Mouse (Mus musculus) kidney, adult 18-20 months (tissue): Measurements from ENCODE around the gene Cobll1.

Experiments
- DNase-seq: peaks from one replicate; pipeline ENCODE4 v3.0.0; 2021

Gene Cobll1

DNA sequence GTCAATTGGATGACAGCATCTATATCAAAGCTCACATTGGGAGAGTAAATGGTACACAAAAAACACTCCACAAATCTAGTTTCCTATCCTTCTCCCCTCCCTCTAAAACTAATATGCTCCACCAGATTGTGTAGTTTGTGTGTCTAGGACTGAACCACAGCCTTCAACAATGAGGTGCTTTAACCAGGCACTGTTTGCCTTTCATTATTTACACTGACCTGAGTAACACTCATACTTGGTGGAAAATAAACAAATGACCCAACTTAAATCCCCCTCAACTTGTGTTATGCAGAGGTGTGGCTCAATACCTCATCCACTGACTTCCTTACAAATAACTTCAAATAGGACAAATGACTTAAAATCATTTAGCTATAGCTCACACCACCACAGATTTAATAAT lies 155.8 kb downstream of the Cobll1 start:
- DNase-seq = no peak

DNA sequence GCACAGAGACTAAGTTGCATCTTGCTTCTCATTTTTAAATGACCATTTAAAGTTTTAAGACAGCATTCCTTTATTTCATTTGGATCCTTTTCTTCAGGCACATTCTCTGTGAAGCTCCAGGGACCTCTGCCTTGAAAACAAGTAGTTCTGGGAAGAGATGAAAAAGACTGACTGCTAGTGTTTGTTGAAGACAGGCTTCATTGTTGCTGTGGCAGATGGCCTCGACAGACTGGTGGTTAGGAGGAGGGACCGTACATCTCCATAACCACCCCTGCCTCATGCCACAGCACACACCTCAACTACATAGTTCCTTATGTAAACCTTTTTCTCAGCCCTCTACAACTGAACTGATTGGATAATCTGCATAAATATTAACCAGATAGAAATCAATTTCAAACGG lies 161.7 kb downstream of the Cobll1 start:
- DNase-seq = no peak

DNA sequence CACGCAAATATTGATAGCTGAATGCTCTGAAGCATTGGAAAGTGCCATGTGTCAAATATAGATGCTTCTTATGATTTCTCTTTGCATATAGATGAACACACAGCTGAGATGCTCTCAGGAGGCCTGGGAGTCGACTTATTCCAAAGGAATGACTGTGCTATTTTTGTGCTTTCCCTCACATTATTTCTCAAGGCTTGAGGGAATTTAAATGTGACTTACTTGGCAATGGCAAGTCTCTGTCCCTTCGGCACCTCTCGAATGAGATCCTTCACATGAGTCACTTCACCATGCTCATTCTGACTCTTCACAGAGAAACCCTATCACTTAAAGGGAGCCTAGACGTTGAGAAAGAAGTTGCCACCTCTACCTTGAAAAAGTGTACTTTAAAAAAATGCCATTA lies 163.4 kb downstream of the Cobll1 start:
- DNase-seq = no peak

DNA sequence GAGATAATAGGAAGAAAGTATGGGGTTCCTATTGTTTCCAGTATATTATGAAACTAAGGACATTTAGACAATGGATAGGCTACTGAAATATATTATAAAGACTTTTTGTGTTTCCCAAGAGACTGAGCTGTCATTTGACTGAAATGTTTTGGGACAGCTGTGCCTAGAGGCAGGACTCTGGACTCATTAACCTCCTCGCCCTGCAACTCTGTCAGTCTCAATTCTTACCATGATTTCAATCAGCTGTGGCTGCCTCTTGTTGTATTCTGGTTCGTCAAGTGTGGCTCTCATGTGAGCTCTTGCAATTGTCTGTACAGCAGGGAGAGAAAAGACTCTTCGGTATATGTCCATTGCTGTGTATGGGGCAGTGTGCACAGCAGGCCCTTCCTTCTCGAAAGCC lies 163.8 kb downstream of the Cobll1 start:
- no peak for DNase-seq

DNA sequence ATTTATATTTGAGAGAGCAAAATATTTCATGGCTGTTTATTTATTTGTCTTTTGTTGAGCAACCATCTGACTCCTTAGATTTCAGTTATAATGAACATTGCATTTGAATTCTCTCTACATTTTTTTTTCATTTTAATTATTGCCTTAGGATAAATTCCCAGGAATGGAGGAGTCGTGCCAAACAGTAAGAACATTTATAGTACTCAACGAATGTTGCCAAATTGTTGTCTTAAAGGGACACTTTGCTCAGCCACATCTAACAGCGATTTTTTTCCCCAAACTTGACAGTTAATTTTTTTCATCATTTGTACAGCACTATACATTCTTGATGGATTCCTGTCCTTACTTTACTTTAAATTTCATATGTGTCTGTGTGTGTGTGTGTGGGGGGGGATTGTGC lies 167.0 kb downstream of the Cobll1 start:
- DNase-seq = no peak

DNA sequence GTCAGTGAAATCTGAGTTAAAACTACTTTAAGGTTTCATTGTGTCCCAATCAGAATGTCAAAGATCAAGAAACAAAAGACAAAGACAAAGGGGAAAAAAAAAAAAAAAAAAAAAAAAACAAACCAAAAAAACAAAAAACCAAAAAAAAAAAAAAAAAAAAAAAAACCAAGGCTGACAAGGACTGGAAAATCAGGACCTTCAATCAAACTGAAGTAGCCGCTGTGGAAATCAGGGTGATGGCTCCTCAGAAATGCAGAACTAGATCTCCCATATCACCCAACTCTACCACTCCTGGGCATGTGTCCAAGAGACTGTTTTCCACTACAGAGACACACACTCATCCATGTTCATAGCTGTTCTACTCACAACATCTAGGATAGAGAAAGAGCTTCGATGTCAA lies 185.4 kb downstream of the Cobll1 start:
- no peak for DNase-seq

DNA sequence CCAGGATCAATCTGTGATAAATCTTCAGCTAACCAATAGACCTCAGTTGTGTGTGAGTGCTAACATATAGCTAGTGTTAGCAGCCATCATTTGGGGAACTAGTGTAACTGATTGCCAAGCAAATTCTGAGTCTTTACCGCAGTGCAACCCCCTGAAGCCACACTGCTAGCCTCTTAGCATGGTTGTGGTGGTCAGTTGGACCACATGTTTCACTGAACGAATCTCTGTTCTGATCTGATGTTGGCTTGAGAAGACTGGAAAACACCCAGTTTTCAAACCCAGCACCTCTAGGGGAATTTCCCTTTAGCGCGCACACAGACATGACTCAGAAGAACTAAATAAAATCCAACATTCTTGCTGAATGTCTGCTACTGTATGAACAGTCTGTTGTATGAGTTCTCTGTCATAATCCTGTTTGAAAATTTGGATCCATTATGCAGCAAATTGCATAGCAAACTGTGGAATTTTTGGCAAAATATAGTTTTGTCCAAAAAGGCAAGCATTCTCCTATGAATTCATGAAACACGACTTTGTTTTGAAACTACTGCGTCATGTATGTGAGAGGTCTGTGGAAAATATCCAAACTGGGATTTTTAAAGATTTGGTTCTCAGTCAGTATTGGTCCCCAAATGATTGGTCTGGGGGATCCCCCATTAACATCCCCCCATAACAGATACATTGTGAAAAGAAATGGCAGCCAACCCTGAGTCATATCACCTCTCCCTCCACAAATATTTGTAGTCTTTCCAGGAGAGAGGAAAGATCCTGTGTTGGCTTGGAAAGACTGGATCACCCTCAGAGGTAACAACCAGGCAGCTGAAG lies 186.8 kb downstream of the Cobll1 start:
- no peak for DNase-seq

DNA sequence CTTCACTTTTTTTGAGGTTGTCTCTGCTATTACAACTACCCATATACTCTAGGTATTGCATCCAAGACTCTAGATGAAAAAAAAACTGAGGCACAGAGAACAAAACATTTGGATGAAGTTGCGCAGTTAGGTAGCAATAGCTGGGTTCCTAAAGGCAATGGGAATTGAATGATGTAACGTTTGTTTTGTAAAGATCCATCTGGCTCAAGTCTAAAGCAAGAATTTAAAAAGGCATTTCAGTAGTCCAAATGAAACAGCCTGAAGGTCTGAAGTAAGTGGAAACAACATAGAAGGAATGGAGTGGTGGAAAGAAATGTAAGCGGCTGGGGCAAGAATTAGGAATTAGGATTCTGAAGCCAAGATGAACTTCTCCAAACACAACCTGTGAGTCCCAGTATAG lies 188.4 kb downstream of the Cobll1 start:
- DNase-seq = no peak

DNA sequence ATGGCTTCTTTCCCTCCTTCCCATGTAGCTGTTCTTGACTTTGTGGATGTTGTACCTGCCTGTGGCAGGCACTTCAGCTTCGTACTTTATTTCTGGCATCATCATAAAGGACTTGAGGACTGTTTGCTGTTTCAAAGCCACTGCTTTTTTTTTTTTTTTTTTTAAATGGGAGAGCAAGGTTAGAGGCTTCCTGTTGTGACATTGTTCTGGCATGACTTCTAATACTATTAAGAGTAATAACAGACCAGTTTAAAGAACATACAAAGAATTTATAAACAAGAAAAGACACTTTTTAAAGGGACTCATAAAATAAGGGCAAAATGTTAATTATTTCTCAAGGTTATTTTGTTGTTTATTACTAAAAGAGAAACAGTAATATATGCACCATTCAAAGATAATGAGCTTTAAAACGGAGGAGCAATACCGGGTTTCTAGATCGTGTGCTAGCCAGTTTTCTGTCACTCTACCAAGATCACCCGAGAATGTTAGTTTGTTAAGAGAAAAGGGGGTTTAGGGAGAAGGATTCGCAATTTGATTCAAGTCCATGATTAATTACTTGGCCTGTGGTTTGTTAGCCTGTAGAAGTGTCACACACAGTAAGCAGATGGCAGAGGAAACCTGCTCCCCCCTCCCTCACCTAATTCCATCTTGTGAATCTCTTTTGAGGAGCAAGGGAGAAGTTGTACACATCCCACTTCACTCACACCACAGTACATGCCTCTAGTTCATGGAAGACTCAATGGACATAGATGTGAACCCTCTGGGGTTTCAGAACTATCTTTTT lies 190.8 kb downstream of the Cobll1 start:
- no peak for DNase-seq
